Mouse (Mus musculus): ENCODE results near the gene St6gal1.

The St6gal1 gene

GRCm38 (mm10) chr16:23298441-23298840 is 73.9 kb downstream of the St6gal1 start:
- DNase-seq (ENCODE audit: low spot score in 2 of 2) = no peak

DNA sequence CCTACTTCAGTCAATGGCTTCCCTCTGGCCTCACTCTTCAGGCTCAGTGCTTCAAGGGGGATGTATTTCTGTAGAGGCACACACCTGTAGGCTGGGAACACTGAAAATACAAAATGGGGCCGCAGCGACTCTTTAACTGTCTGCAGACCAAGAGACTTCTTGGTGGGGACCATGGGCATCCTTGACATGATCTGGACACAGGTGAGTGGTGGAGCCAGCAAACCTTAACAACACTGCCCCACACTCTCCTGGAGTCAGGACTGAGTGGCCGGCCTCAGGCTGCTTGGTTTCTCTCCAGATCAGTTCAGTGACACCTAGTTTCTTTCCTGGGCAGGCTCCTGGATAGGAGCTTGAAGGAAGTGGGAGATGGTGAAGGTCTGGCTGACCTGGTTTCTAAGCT is 74.4 kb downstream of the St6gal1 start:
- DNase-seq (ENCODE audit: low spot score in 2 of 2) = peak in 1 of 2 experiments; percentile 7

DNA sequence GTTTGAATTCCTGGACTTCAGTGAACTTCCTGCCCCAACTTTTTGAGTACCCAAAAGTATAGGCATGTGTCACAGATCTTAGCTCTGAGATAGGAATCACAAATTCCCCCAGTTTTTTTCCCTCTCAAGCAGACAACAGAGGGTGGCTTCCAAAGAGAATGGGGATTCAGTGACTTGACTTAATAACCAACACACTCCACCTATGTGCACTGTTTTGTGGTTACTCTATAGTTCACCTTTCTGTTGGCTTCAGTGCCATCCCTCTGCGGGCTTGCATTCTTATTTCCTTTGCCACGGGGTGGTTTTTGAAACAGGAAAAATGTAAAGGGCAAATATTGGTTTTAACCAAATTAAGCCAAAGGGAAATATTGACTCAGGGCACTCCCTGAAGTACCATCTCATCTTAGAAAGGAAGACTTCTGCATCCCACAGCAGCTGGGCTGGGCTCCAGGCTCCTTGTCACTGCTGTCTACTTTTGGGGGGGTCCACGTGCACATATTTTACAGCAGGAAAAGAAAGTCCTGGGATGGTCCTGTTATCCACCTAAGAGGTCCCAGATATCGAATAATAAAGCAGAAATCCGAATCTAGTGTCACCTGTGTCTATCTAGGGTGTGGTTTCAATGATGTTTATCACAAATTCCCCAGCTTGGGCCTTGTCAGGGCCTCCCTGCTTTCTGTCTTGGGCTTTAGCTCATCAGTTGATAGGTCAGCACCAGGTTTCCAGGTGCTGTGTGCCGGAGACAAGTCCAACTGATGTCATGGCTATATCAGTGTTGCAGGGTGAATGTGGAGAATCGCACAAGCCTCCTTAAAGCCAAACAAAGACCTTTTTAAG is 75.6 kb downstream of the St6gal1 start:
- no peak for DNase-seq (ENCODE audit: low spot score in 2 of 2)

- peak in 1 of 2 experiments; percentile 7 for DNase-seq (ENCODE audit: low spot score in 2 of 2)
Observed at GRCm38 (mm10) chr16:23301762-23302161, 77.2 kb downstream of the St6gal1 start.

GRCm38 (mm10) chr16:23305830-23306623 is 81.5 kb downstream of the St6gal1 start:
- no peak for DNase-seq (ENCODE audit: low spot score in 2 of 2)

DNA sequence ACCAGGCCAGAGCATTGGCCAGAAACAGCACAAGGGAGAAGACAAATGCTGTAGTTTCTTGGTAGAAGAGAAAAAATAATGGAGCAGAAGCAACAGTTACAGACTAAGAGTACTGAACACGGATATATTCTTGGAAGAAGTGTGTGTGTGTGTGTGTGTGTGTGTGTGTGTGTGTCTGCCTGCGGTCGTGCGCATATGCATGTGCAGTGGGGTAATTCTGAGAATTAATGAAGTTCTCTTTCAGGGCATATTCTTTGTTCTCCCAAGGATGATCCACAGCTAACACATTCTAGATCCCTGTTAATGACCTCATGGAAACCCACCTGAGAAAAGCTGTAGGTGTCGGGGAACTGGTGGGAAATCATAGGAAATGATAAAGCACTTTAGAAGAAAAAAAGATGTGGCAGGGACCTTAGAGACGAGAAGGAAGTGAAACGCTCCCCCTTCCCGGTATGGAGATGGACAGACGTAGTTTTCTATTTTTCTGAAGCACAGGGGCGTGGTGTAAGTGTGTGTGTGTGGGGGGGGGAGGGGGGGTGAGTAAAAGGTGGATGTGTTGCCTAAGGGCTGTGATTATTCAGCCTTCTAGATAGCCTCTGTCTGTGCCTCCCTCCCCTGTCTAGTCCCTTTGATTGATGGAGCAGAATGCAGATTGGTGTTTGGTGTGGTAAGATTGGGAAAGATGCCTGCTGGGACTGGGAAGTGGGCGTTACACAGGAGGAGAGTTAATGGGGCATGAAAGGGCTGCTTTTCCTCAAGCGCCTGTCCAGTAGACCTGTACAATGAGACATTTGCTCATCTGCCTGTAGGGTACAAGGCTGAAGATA is 82.8 kb downstream of the St6gal1 start:
- DNase-seq (ENCODE audit: low spot score in 2 of 2) = no peak

DNA sequence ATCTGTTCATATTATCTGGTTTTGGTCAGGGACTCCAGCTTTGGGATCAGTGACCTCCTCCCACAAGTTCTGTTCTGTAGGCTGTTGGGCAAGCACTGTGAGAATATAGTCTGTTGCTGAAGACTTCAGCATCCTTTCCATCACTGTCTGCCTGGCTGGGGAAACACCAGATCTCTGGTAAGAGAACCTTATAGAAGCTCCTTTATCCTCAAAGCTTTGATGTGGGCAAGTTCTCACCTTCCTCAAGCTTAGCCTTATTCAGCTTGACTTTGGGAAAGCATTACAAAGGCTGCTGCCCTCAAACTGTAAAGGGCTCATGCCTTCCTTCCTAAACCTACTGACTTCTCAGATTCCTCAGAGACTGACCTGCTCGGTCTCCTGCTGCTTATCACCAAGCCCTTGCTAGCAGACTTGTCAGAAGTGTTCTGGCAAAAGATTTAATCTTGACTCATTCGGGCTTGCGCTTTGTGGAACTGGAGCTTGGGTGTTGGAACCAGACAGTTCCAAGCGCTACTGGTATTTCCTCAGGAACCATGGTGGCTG is 83.5 kb downstream of the St6gal1 start:
- DNase-seq (ENCODE audit: low spot score in 2 of 2) = peak in 1 of 2 experiments; percentile 5

DNA sequence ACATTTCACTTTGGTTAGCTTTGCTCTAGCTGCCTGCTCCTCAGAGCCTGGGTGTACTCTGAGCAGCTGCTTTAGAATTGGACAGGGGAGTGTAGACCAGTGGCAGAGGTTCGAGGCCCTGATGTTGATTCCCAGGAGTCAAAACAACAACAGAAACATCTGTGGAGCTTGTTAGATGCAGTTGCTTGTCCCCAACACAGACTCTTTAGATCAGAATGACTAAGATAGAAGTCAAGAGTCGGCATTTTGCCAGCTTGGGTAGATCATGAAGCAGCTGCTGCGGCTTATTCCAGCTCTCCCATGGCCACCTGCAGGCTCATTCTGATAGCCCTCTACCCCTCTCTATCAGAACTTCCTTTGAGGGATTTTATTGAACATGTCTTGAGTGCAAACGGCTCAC is 84.5 kb downstream of the St6gal1 start:
- no peak for DNase-seq (ENCODE audit: low spot score in 2 of 2)

DNA sequence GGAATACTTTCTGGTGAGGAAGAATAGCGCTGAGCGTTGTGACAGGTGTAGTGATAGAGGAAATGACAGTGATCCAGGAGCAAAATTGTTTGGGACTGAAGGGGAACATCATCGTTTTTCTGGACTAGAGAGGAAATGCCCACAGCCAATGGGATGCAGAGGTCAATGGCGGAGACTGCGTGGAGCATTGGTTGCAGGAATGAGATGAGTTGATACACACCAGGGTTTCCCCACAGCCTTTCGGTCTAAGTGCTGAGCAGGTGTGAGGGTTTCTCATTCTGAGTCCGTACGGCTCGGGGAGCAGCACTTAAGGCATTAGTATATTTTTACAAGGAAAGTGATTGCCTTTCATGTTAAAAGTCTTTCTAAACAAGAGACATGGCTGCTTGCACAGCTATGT is 88.1 kb downstream of the St6gal1 start:
- no peak for DNase-seq (ENCODE audit: low spot score in 2 of 2)

GRCm38 (mm10) chr16:23314790-23315189 is 90.2 kb downstream of the St6gal1 start:
- DNase-seq (ENCODE audit: low spot score in 2 of 2) = peak in 1 of 2 experiments; percentile 6

- no peak for DNase-seq (ENCODE audit: low spot score in 2 of 2)
Observed at GRCm38 (mm10) chr16:23317411-23318047, 93.0 kb downstream of the St6gal1 start.

- DNase-seq (ENCODE audit: low spot score in 2 of 2) = no peak
Observed at GRCm38 (mm10) chr16:23320025-23320424, 95.5 kb downstream of the St6gal1 start.

- DNase-seq (ENCODE audit: low spot score in 2 of 2) = no peak
Observed at GRCm38 (mm10) chr16:23320579-23320978, 96.0 kb downstream of the St6gal1 start.

DNA sequence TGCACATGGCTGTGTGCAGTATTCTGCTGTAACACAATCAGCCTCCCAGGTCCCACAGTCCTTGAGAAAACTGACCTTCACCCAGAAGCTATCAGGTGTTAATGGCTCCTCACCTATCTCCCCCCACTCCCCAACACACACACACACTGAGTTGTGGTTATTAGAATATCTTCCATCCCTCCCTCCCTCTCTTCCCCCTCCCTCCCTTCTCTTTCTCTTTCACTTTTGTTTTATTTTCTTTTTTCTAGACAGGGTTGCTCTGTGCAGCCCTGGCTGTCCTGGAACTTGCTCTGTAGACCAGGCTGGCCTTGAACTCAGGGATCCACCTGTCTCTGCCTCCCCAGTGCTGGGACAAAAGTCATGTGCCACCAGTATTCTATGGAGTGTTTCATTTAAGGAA is 97.9 kb downstream of the St6gal1 start:
- no peak for DNase-seq (ENCODE audit: low spot score in 2 of 2)

GRCm38 (mm10) chr16:23323915-23324314 is 99.4 kb downstream of the St6gal1 start:
- DNase-seq (ENCODE audit: low spot score in 2 of 2) = no peak

- no peak for DNase-seq (ENCODE audit: low spot score in 2 of 2)
Observed at GRCm38 (mm10) chr16:23324867-23325650, 100.5 kb downstream of the St6gal1 start.

- DNase-seq (ENCODE audit: low spot score in 2 of 2) = no peak
Observed at GRCm38 (mm10) chr16:23326664-23327063, 102.1 kb downstream of the St6gal1 start.

DNA sequence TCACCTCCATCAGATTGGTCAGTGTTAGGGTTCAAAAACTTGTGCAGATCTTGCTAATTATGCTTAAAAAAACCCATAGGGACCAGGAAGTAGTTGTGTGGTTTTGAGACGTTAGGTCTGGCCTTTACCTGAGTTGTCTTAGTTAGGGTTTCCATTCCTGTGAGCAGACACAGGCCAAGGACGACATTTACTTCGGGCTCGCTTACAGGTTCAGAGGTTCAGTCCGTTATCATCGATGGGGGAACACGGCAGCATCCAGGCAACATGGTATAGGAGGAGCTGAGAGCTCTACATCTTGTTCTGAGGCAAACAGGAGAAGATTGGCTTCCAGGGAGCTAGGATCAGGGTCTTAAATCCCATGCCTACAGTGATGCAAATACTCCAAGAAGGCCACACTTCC is 102.7 kb downstream of the St6gal1 start:
- DNase-seq (ENCODE audit: low spot score in 2 of 2) = no peak

DNA sequence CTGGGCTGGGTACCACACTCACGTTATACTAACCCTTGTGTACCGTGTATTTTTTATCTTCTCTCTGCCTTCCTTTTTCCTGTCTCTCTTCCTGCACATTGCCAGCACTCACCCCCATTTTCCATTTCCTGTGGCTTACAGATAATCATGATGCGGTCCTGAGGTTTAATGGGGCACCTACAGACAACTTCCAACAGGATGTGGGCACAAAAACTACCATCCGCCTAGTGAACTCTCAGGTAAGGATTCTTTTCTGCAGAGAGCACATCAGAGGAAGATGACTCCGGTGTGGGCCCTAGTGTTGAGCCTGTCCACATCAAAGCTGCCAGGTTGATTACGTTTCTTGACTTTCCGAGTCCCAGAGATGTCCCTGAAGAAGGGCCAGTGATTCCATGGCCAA is 103.7 kb downstream of the St6gal1 start:
- DNase-seq (ENCODE audit: low spot score in 2 of 2) = no peak

GRCm38 (mm10) chr16:23332136-23332535 is 107.6 kb downstream of the St6gal1 start:
- no peak for DNase-seq (ENCODE audit: low spot score in 2 of 2)
